8 mouse cellular contexts compared by ENCODE assay signal in the genomic region with DNA sequence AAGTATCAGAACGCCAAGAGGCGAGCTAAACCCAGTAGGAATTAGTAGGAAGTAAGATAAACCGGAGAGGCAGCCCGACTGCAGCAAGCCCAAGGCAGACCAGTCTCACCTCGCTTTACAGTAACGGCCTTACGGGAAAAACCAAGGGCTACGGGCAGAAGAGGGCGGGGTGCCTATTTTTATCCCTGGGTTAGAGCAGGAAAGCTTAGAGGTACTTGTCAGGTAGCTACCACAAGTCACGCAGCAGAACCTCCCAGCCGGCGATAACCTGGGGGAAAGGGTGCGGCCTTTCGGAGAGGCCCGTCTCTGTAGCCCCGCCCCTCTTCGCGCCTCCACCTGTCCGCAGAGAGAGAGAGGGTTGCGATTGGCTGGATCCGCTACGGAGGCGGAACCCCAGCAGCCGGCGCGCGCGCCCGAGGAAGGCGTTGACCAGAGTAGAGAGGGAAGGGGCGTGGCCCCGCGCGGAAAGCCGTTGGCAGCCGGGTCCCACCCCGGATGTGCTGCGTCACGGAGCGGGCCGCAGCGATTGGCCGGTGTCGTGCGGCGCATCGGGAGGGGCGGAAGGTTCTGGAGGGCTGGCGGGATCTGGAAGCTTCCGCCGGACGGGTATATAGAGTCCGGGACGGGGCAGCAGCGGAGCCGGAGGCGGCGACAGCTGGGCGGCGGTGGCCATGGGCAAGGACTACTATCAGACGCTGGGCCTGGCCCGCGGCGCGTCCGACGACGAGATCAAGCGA. TPM values are rescaled to one million over a fixed set of nuclear protein-coding genes. Genes with fewer than 3 reads are reported as not detected.
DNase-seq lines count a peak whose midpoint lies in the region; ATAC-seq lines count a peak whose summit lies in the region.

TSS of gene Tecr (minus strand) at position 311 of the 737 bp plus-strand sequence.
TSS of gene Dnajb1 (plus strand) at position 533 of the 737 bp plus-strand sequence.

- H3K27me3 ChIP-seq in hindbrain, embryonic 11.5 days (ENCODE audit: control insufficient read depth, insufficient read depth, low read length): no peaks in the 10 kb centered on the region

- peaks cover 12% of the 10 kb centered on the region for H3K36me3 ChIP-seq in hindbrain, embryonic 11.5 days (ENCODE audit: control insufficient read depth, insufficient read depth, low read length)

- H3K9ac ChIP-seq in hindbrain, embryonic 11.5 days (ENCODE audit: low read depth, low read length): peak within 1 kb of the TSS; percentile 86

- peaks cover 7% of the 10 kb centered on the region for H3K4me1 ChIP-seq in hindbrain, embryonic 11.5 days (replicated peaks; ENCODE audit: control insufficient read depth, insufficient read depth, low read length)

- H3K4me3 ChIP-seq in hindbrain, embryonic 11.5 days (ENCODE audit: low read depth, low read length): peak within 1 kb of the TSS; percentile 83

- peak within 1 kb of the TSS; percentile 94 for H3K27ac ChIP-seq in hindbrain, embryonic 11.5 days (ENCODE audit: low read depth, low read length)

- DNase-seq in Muller cell, postnatal 12 days (ENCODE audit: inconsistent ontology term): peak; percentile 100
- DNase-seq in cerebellum, adult 9-11 months: peak; percentile 100
- peak; percentile 99 for DNase-seq in frontal cortex, adult 2 months (ENCODE audit: extremely low spot score in 1 of 2, low spot score in 1 of 2)
- peak; percentile 100 for DNase-seq in hindbrain, embryonic 11.5 days (ENCODE audit: low spot score)
- DNase-seq in layer of hippocampus, postnatal 10 days (ENCODE audit: low spot score in 2 of 2): peak; percentile 98 to 99
- DNase-seq in lung, postnatal 10 days: peak; percentile 100
- peak; percentile 100 for DNase-seq in ovary, postnatal 36 days (ENCODE audit: low spot score)
- peak; percentile 100 for DNase-seq in thymus, postnatal 25 days

- H3K9me3 ChIP-seq in hindbrain, embryonic 11.5 days (ENCODE audit: control insufficient read depth, low read length): no peaks in the 10 kb centered on the region

- WGBS in hindbrain, embryonic 11.5 days: under 1% methylated on average over 67 of the region's 69 CpGs

- H3K4me2 ChIP-seq in hindbrain, embryonic 11.5 days (replicated peaks; ENCODE audit: low read depth, low read length): peak within 1 kb of the TSS; percentile 87

- ATAC-seq in hindbrain, embryonic 11.5 days (ENCODE audit: low FRiP score): peak; percentile 98

RNA-seq across cellular contexts. Expression of gene Tecr, which starts in this region (rescaled TPM):
- 779 and 879 TPM in 2 replicates for polyA plus RNA-seq in frontal cortex, adult 2 months (2012; rRNA removed)
- 732 and 754 TPM in 2 replicates for polyA plus RNA-seq in hindbrain, embryonic 11.5 days (2014; fragmentation: Nextera tagmentation; extraction: Ambion mirVana)
- total RNA-seq in layer of hippocampus, postnatal 10 days (2021): 100 to 1,000 TPM; 532 to 604 TPM

RNA-seq across cellular contexts. Expression of gene Dnajb1, which starts in this region (rescaled TPM):
- polyA plus RNA-seq in frontal cortex, adult 2 months (2012; rRNA removed): 37.9 TPM in 2 replicates
- polyA plus RNA-seq in hindbrain, embryonic 11.5 days (2014; fragmentation: Nextera tagmentation; extraction: Ambion mirVana): 66.1 and 66.7 TPM in 2 replicates
- total RNA-seq in layer of hippocampus, postnatal 10 days (2021): 10 to 100 TPM; 29.4 to 33.5 TPM

Comparison
In these comparisons a context has a peak if more than half of its experiments do, and no peak if none do; other contexts are left out.
1. Peak in every context shown above with its lines: DNase-seq, ATAC-seq, H3K4me3 ChIP-seq and H3K27ac ChIP-seq.